Mouse (Mus musculus): ENCODE measurements around the gene Enox1. TPM values are rescaled to one million over a fixed set of nuclear protein-coding genes. Genes with fewer than 3 reads are reported as not detected.

The Enox1 gene
- polyA plus RNA-seq, 1 experiment from 2014 or later: 0.40 TPM

DNA sequence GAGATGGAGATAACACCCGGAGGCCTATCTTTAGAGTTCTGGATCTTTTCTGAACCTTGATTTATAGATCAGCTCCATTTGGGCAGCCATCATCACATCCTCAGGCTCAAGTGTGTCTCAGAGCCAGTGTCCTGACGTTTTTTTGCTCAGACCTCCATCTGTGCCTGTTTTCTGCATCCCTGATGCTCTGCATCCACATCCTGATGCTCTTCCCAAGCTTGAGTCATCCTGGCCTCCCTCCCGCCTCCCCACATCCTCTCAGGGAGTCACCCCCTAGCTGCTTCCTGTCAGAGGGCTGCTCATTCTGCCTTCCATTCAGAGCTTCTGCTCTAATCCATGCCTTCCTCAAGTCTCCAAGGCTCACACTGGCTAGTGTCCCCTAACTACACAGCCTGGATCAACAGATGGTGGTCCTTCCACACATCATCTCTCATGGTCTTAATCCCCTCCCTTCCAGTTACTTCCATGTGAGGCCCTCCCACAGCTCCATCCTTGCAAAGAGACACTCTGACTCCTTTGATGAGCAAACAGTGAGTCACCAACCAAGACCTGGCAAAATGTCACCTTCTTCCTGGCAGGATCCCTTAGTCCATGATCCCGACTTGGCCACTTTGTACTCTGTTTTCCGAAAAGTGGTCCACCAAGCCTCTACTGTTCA, 451.7 kb downstream of the Enox1 start:
- no peak overlapping the region for H3K27ac ChIP-seq
- no peaks in the 10 kb centered on the region for H3K27me3 ChIP-seq
- DNase-seq: no peak
- H3K4me1 ChIP-seq (replicated peaks): no peaks in the 10 kb centered on the region
- H3K9me3 ChIP-seq (replicated peaks): no peaks in the 10 kb centered on the region
- H3K4me2 ChIP-seq: no peak overlapping the region
- ATAC-seq (ENCODE audit: low read depth): no peak
- no peaks in the 10 kb centered on the region for H3K36me3 ChIP-seq
- 55% methylated on average over 5 of the region's 5 CpGs for WGBS (ENCODE audit: insufficient replicate concordance)
- no peak overlapping the region for H3K9ac ChIP-seq
- H3K4me3 ChIP-seq (replicated peaks): no peak overlapping the region

DNA sequence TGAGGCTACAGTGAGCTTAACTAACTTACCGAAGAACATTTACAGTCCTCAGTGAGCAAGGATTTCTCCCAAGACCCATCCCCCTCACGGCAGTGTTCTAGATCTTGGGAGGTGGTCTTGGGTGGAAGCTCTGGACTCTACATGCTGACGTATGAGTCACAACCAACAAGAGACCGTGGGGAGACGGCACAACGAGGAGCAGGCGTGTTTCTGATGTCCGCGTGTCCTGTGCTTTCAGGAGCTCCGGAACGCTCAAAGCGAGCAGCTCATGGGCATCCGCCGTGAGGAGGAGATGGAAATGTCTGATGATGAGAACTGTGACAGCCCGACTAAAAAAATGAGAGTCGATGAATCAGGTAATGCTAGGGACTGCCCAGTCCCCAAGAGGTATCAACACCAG, 458.6 kb downstream of the Enox1 start:
- Histone ChIP-seq H3K36me3 (no peaks in the 10 kb centered on the region), H3K4me2 (no peak overlapping the region), H3K9me3 (replicated peaks) (no peaks in the 10 kb centered on the region), H3K4me1 (replicated peaks) (no peaks in the 10 kb centered on the region), H3K4me3 (replicated peaks) (no peak overlapping the region), H3K9ac (no peak overlapping the region), H3K27ac (no peak overlapping the region), H3K27me3 (no peaks in the 10 kb centered on the region)
- ATAC-seq (ENCODE audit: low read depth) (no peak), DNase-seq (no peak)
- 80% methylated on average over 16 of the region's 16 CpGs for WGBS (ENCODE audit: insufficient replicate concordance)

DNA sequence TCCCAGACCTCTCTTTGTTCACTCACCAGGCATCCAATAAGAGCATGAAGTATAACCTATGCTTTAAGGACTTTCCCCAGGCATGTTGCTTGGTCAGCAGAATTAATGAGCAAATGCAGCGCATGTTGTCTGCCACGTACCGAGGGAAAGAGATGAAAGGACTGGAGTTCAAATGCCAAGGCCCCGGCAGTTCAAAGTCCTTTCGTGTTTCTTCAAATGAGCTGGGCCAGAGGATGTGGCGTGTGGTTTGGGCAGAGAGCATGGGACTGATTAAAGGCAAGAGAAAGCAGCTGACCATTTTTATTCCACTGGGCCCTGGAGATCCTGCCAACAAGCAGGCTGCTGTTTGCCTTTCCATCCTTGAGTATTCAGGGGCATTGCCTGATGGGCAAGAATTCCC, 460.7 kb downstream of the Enox1 start:
- no peak overlapping the region for H3K9ac ChIP-seq
- no peak overlapping the region for H3K4me2 ChIP-seq
- no peak for DNase-seq
- H3K4me1 ChIP-seq (replicated peaks): no peaks in the 10 kb centered on the region
- 59% methylated on average over 6 of the region's 6 CpGs for WGBS (ENCODE audit: insufficient replicate concordance)
- no peaks in the 10 kb centered on the region for H3K27me3 ChIP-seq
- ATAC-seq (ENCODE audit: low read depth): no peak
- H3K4me3 ChIP-seq (replicated peaks): no peak overlapping the region
- no peaks in the 10 kb centered on the region for H3K9me3 ChIP-seq (replicated peaks)
- no peaks in the 10 kb centered on the region for H3K36me3 ChIP-seq
- no peak overlapping the region for H3K27ac ChIP-seq

DNA sequence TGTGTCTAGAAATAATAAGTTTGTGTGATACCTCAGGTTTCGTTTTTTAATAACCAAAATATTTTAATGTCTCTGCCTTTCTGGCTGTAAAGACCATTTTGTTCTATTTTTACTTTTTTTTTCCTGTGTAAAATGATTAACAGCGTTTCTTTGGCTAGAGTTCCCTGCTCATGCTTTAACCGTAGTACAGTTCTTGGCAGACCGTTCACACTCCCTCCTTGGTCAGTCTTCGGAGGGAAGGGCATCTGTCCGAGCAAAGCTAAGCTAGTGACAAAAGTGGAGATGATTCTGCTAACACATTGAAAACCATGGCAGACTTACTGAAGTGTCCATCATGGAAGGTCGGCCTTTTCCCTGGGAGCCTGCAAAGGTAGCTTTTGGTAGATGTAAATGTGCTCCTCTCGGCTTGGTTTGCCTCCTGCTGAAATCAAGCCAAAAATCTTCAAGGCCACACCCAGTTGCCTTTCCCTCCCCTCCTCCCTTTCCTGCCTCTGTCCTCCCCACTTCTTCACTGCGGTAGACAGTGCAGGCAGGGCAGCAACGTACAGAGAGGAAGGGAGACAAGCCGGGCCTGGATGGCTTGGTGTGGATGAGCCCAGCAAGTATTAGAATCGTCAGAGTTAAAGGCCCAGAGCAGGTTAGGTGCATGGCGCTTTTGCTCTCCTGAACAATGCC, 461.7 kb downstream of the Enox1 start:
- ATAC-seq (ENCODE audit: low read depth) (no peak), DNase-seq (no peak)
- H3K4me2 ChIP-seq: no peak overlapping the region
- WGBS (ENCODE audit: insufficient replicate concordance): 60% methylated on average over 13 of the region's 13 CpGs
- no peak overlapping the region for H3K9ac ChIP-seq
- no peaks in the 10 kb centered on the region for H3K4me1 ChIP-seq (replicated peaks)
- H3K4me3 ChIP-seq (replicated peaks): no peak overlapping the region
- no peaks in the 10 kb centered on the region for H3K27me3 ChIP-seq
- H3K9me3 ChIP-seq (replicated peaks): no peaks in the 10 kb centered on the region
- no peaks in the 10 kb centered on the region for H3K36me3 ChIP-seq
- H3K27ac ChIP-seq: no peak overlapping the region

DNA sequence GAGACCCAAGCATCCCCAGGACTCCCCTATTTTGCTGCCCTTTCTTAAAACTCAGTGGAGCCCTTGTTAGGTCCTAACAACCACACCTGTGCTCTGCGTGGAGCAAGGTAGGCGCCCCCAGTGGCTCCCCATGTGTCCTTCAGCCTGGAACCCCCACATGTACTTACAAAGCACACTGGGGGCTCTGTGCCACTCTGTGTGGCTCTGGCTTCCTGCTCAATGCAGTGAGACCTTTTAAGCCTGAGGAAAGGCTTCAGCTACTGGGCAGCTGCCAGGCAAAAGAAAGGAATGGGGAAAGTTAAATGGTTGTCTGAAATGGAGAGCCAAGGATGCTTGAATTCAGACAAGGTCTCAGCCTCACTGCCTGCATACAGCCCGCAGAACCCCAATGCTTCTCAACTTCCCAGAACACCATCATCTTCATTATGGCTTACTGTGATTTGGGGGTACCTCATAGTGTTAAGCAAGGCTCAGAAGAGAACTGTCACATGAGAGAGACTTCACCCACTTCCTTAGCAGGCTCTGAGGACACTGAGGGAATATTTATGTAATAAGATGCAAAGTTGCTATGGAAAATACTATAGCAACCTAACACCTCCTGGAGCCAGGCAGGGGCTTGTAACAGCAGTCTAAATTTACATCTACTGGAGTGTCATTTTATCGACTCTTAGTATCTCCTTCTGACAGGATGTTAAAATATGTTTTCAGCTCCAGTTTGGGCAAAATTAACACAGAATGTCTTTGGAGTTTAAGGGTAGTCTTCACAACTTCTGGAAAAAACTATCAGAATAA, 465.1 kb downstream of the Enox1 start:
- Histone ChIP-seq H3K4me2 (no peak overlapping the region), H3K27me3 (no peaks in the 10 kb centered on the region), H3K9me3 (replicated peaks) (no peaks in the 10 kb centered on the region), H3K36me3 (no peaks in the 10 kb centered on the region), H3K27ac (no peak overlapping the region), H3K4me1 (replicated peaks) (no peaks in the 10 kb centered on the region), H3K4me3 (replicated peaks) (no peak overlapping the region), H3K9ac (no peak overlapping the region)
- ATAC-seq (ENCODE audit: low read depth) (no peak), DNase-seq (no peak)
- 42% methylated on average over 4 of the region's 4 CpGs for WGBS (ENCODE audit: insufficient replicate concordance)

DNA sequence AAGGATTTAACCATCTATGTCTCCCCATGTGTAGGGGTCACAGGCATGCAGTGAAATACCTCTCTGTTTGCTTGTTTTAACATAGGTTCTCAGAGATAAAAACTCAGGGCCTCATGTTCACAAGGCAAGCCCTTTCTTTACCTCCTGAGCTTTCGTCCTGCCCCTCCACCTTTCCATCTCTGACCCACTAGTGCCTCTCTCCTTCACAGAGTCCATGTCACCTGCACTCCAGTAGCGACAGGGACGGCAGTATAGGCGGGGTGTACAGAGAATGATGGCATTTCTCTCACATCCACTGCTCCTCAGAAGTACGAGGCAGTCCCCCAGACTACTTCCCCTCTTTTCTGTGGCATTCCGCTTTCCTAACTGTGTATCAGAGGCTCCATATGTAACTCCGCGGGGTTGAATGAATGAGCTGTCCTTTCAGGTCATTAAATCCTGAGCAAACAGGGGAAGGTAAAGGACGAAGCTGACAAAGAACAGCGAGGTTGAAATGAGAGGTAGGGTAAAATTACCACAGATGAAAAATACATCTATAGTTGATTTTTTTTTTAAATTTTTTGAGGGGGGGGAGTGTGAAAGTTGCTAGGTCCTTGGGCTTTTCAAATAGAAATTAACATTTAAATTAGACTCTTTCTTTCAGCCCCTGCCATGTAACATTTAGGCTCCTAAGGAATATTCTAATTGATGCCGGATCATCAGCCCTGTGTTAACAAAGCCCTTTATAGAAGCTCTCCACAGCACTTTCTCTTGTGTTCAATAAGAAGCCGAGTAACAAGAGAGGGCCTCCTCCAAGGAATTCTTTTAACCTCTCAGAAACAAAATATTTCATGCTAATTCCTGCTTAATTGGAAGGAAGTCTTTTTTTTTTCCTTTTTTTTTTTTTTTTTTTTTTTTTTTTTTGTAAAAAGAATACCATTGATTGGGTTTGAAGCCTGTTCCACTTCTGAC, 470.3 kb downstream of the Enox1 start:
- WGBS (ENCODE audit: insufficient replicate concordance): 65% methylated on average over 12 of the region's 12 CpGs
- H3K4me3 ChIP-seq (replicated peaks): no peak overlapping the region
- no peak overlapping the region for H3K9ac ChIP-seq
- H3K27me3 ChIP-seq: no peaks in the 10 kb centered on the region
- H3K4me2 ChIP-seq: no peak overlapping the region
- no peak for ATAC-seq (ENCODE audit: low read depth)
- H3K36me3 ChIP-seq: no peaks in the 10 kb centered on the region
- no peaks in the 10 kb centered on the region for H3K4me1 ChIP-seq (replicated peaks)
- no peak overlapping the region for H3K27ac ChIP-seq
- DNase-seq: no peak
- H3K9me3 ChIP-seq (replicated peaks): no peaks in the 10 kb centered on the region

DNA sequence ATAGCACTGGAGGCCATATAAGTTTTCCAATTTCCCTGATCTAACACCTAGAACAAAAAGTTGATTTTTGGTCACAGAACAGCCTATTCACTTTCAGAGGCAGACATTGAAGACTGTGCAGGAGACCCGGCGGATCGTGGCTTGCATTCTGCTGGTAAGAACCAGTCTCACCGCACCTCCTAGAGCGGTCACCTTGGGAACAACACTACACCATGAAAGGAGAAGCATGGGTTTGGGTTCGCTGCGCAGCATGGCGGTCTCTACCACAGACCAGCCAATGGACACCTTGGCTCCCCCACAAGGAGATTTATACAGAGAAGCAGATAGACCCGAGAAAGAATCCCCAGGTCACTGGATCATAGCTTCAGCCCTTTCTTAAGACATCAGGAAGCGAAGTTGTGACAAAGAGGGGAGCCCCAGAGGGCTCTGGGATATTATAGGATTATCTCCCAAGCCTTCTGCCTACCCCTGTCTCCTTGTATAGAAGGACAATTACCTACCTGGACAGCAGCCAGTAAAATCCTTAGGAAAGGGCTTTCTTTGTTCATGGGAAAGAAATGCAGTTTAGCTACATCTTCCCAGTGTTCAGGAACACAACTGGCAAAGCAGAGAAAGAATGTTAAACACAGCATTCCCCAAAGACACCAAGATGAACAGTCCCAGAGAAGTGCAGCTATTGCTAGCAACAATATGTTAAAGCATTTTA, 476.1 kb downstream of the Enox1 start:
- H3K4me2 ChIP-seq: no peak overlapping the region
- H3K27me3 ChIP-seq: no peaks in the 10 kb centered on the region
- DNase-seq: no peak
- no peak overlapping the region for H3K4me3 ChIP-seq (replicated peaks)
- no peak for ATAC-seq (ENCODE audit: low read depth)
- no peak overlapping the region for H3K27ac ChIP-seq
- no peaks in the 10 kb centered on the region for H3K9me3 ChIP-seq (replicated peaks)
- no peak overlapping the region for H3K9ac ChIP-seq
- H3K36me3 ChIP-seq: no peaks in the 10 kb centered on the region
- WGBS (ENCODE audit: insufficient replicate concordance): 79% methylated on average over 10 of the region's 10 CpGs
- H3K4me1 ChIP-seq (replicated peaks): no peaks in the 10 kb centered on the region

DNA sequence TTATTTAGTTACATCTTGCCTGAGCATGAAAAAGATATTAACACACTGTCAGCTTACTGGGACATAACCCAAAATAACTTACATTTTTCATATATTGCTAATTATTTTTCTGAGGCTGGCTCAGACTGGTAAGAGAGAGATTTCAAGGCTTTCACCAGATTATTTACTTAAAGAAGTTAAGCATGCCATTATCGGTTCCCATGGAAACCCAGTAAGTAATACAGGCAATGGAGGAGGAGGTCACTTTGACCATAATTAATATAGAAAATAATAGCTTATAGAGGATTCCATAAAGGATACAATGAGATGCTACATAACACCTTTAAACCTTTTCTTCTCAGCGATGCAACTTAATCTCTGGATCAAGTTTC, 476.6 kb downstream of the Enox1 start:
- Histone ChIP-seq H3K4me2 (no peak overlapping the region), H3K27me3 (no peaks in the 10 kb centered on the region), H3K9ac (no peak overlapping the region), H3K4me3 (replicated peaks) (no peak overlapping the region), H3K4me1 (replicated peaks) (no peaks in the 10 kb centered on the region), H3K27ac (no peak overlapping the region), H3K36me3 (no peaks in the 10 kb centered on the region), H3K9me3 (replicated peaks) (no peaks in the 10 kb centered on the region)
- DNase-seq (no peak), ATAC-seq (ENCODE audit: low read depth) (no peak)
- 61% methylated on average over 2 of the region's 2 CpGs for WGBS (ENCODE audit: insufficient replicate concordance)

DNA sequence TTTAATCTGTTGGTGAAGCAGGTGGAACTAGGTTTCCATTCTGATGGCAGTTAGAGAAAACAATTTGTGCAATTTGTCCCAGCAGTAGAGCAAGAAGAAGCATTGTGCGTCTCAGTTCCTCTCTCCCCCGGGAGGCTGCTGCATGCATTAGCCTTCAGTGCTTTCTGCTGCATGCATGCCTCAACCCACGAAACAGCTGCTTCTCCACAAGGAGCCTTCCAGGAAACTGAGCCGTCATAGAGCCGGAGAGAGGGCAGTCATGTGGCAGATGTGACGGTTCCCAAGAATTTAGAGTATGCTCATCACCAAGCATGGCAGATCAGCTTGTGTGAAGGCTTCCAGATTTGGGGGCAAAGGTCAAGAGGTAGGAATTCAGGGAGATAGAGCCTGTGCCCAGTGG, 480.4 kb downstream of the Enox1 start:
- H3K4me1 ChIP-seq (replicated peaks): no peaks in the 10 kb centered on the region
- no peak overlapping the region for H3K4me3 ChIP-seq (replicated peaks)
- no peaks in the 10 kb centered on the region for H3K9me3 ChIP-seq (replicated peaks)
- no peaks in the 10 kb centered on the region for H3K27me3 ChIP-seq
- no peak for ATAC-seq (ENCODE audit: low read depth)
- no peak overlapping the region for H3K27ac ChIP-seq
- 43% methylated on average over 6 of the region's 6 CpGs for WGBS (ENCODE audit: insufficient replicate concordance)
- DNase-seq: no peak
- H3K9ac ChIP-seq: no peak overlapping the region
- no peak overlapping the region for H3K4me2 ChIP-seq
- no peaks in the 10 kb centered on the region for H3K36me3 ChIP-seq

DNA sequence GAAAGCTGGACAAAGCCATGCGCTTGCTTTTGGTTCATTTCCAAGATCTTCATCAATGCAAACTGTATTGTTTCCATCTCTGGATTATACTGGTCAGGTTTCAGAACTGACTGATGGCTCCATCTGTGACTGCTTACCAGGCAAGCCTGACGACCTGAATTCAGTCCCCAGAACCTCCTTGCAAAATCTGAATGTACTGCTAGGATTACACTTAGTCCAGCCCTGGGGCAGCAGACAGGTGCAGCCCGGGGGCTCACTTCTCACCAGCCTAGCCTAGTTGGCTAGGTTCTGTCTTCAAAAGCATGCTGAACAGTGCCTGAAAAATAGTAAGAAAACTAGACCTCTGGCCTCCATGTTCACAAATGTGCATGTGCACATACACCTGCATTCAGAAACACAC, 481.6 kb downstream of the Enox1 start:
- no peaks in the 10 kb centered on the region for H3K4me1 ChIP-seq (replicated peaks)
- no peak overlapping the region for H3K4me3 ChIP-seq (replicated peaks)
- H3K9me3 ChIP-seq (replicated peaks): no peaks in the 10 kb centered on the region
- no peak overlapping the region for H3K27ac ChIP-seq
- 59% methylated on average over 3 of the region's 3 CpGs for WGBS (ENCODE audit: insufficient replicate concordance)
- H3K4me2 ChIP-seq: no peak overlapping the region
- no peak for ATAC-seq (ENCODE audit: low read depth)
- H3K9ac ChIP-seq: no peak overlapping the region
- DNase-seq: no peak
- no peaks in the 10 kb centered on the region for H3K36me3 ChIP-seq
- H3K27me3 ChIP-seq: no peaks in the 10 kb centered on the region
